Mouse (Mus musculus) embryo, embryonic 11 days (tissue): ENCODE data around the gene Filip1l.
A peak's percentile ranks its signal among the peaks of the same experiment; 100 is the strongest.
"Not testable (repeated sequence)": the region's sequence is repeated elsewhere in the genome, so short reads cannot be mapped to it uniquely, and the experiment has no call there.

Experiments used
- DNase-seq: peaks from one replicate; pipeline ENCODE4 v3.0.0-alpha.2; 2015

Filip1l gene

DNA sequence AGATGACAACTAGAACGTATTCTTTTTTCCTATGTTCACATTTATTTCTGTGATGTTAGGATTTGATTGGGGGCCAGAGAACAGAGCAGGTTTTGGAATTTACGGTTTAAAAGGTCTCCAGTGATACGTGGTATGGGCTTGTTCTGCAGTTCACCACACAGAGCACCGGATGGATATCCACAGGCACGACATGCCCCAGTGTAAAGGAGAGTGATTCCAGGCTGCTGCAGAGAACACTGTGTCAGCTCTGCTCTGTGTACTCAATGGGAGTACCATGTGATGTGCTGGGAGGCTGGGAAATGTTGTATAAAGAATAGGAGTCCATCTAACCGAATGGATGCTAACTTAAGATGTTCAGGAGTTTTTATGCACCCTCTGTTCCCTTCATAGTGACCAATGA, 1.0 kb downstream of the Filip1l start:
- DNase-seq, result no peak

DNA sequence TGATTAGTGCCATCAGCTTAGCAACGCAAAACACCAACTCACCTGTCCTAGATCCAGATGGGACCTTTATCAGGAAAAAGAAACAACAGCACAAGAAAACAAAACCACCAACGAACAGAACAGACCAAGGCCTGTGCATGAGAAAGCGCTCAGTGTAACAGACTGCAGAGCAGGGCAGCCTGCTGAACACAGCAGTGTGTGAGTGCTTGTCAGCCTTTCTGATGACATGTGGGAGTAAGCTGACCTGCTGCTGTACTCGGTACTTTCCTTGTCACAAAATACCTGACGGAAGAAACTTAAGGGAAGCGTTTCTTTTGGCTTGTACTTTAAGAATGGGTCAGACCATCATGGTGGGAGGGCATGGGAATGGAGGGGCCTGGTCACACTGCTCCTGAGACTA, 3.6 kb downstream of the Filip1l start:
- DNase-seq, result no peak

DNA sequence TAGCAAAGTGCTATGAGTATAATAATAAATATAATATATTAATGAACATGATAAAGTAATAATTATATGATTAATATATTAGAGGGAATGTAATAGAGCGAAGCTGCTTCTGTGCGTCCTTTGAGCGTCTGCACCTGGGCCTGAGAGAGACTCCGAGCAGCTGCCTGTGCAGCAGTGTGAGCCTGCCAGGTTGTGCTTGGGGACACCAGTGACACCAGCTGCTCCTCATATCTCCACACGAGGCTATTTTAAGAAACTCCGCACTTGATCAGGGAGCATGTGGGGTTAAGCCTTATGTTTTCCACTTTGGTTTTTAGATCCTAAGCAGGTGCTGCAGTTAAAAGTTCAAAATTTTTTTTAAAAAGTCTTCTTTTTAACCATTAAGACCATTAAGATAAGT, 4.1 kb downstream of the Filip1l start:
- no peak for DNase-seq

DNA sequence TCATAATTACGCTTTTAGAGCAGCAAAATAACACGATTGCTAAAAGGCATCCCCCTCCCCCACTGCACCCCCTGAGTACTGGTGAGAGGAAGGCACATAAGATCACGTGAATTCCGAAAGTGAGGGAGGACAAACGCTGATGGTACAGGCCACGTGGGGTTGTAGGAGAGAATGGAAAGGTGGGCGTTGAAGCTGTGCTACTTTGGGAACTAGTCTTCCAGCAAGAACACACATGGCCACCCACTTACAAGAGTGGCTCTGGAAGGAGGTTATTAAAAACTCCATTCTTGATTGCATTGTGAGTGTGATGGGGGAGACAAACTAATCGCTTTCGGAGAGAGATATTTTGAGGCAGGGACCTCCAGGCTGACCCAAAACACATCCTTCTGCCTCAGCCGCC, 6.4 kb downstream of the Filip1l start:
- DNase-seq, result no peak

DNA sequence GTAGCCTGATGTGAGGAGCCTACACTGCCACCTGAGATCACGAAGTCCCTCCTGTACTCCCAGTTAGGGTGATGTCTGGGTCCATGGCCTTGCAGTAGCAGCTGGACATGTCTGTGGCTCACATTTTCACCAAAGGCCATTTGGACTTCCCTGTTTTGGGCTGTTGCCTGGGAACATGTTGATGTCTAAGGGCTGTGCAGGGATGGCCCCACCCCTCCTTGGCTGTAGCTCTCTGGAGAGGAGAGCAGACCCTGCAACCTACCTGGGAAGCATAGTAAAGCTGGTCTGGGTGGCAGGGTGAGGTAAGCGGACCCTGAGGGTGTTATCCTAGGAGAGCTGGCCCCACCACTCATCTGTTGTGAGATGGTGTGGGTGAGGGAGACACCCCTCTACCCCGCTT, 7.9 kb downstream of the Filip1l start:
- no peak for DNase-seq

DNA sequence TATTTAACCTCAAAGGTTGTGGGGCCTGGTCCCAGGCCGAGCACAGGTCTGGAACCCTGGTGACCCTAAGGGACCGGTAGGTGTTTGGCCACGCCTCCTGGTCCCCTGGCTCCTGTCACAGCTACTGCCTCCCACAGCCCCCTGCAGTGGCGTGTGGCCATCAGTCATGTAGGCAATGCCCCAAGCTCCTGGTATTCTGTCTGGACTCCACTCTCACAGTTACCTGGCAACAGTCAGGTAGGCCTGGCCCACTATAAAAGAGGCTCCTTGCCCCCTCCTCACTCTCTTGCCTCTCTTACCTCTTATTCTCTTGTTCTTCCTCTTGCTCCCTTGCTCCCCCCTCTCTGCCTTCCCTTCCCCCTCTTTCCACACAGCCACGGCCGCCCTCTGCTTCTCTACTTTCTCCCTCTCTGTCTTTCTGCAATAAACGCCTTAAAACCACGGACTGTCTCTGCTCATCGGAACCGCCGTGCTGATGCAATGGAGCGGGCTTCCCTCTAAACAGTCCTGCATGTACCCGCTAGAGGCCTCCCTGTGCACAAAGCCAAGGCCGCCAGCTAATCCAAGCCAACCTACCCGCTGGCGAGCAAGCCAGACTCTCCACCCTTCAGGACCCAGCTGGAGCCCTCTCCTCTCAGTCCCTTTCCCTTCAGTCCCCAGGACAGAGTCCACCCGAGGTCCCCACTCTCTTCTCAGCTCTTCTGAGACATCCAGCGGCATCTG, 9.9 kb downstream of the Filip1l start:
- peak; percentile 64 for DNase-seq

DNA sequence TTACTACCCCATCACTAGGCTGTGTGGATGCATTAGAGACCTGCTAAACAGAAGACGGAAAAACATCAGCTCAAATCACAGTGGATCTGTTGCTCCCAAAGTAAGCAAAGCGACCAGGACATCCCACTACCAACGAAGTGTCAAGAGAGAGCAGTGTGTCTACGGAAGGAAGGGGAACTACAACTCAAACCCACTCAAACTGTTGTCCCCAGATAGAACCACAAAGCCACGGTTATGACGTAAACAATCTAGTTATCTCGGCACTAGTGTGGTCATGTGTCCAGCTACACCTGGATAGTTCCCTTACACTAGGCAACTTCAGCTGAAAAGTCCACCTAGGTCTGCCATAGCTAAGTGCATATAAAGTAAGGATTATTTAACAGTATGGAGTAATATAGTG, 11.6 kb downstream of the Filip1l start:
- no peak for DNase-seq

DNA sequence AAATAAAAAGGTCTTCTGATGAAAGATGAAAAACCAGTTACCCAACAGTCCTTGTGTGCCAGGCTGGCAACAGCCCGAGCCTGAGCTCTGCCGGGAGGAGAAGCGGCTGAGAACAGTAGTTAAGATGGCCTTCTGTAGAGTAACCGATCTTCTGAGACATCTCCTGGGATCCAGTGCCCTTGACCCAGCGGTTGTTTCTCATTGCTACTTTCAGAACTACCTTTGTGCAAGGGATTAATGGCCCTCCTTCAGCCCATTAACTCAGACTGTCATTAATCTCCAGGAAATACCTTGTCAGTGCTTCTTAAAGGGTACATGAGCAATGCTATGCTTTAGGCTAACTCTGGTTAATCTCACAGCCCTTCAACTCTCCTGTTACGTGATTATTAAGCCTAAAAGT, 13.2 kb downstream of the Filip1l start:
- DNase-seq, result peak; percentile 63

DNA sequence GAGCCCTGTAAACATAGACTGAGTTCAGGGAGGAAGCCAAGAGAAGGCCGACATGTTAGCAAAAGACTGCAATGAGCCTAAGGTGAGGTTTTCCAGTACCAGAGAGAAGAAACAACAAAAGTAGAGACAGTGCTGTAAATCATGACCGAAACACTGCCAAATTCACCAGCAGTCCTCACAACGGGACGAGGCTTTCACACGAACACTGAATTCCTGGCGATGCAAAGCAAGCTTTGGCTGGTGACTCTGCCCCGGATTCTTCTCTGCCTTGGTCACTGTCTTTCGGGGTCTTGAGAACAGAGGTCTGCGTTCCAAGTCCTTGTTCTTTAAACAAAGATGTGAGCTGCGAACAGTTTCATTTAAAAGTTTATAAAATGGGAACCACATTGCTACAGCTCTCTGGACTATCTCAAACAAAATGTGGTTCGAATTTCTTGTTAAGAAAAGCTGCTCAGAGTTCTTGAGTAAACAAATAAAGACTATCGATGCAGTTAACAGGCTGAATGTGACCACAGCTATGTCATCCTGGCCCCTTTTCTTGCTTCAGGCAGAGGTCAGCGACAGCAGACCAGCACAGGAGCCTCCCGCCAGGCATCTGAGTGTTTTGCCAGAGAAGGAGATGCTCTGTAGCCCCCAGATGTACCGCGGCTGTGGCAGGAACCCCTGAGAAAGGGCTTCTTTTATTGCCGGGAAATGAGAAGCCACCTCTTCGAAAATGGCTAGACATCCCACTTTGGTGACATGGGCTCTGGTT, 14.2 kb downstream of the Filip1l start:
- peak; percentile 38 for DNase-seq

DNA sequence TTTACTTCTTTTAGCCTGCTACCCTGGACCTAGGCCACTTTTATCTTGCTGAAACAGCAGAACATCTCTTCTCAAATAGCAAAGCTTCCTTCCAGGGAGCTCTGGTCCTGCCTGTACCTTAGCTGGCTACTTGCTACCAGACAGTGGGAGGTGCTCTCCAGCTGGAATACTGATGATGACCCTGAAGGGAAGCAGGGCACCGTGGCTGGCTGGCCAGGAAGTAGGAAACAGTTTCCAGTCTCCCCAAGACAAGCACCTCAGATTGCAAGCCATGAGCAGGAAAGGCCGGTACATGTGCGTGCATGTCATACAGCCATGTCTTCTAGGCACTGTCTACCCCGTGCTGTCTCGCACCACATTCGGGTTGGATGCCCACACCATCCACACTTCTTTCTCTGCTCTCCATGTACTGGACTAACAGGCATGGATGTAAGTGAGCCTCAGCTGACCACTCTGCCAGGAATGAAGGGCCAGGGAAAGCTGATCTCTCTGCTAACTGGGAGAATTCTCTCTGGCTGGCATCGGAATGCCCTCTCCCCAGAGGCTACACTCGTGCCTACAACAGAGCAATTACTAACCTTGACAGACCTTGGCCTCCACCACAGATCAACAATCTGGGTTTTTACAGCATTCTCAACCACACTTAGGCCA, 17.1 kb downstream of the Filip1l start:
- no peak for DNase-seq

DNA sequence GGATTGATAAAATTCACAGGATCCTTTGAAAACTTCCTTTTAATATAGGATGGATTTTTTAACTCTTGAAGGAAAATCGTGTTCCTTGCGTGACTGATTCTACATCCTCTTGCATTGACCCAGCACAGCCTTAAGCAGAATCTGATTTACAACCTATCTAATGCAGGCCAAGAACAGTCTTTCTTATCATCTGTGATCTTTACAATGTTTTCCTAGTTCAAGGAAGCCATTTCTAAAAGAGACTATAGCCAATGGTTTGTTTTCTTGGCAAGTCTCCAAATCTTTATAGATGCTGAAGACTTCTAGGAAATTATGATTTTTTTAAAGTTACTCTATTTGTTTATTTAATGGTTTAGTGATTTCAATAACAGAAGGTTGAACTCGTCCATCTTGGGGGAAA, 19.3 kb downstream of the Filip1l start:
- DNase-seq, result no peak

DNA sequence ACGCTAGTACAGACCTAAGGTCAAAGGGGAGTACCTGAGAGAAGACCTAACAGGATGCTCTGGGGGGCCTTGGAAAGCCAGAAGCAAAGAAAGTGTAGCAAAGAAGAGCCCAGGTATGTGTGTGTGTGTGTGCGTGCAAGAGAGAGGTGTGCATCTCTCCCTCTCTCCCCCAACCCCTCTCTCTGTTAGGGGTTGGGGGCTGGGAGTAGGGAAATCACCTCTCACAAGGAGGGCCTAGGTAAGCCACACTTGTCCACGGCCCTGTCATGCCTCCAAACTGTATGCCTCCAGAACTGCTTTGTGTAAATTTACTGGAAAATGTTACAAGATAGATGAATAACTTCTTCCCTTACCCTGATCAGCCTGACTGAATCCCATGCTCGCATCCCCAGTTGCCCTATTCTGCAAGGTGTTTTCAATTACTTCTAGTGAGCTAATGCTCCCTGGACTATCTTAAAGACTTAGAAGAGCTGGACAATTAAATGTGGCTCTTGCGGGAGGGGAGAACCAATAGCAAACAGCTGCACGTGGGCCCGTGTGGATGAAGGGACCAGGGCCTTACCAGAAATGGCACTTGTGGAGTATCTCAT, 22.4 kb downstream of the Filip1l start:
- no peak for DNase-seq

DNA sequence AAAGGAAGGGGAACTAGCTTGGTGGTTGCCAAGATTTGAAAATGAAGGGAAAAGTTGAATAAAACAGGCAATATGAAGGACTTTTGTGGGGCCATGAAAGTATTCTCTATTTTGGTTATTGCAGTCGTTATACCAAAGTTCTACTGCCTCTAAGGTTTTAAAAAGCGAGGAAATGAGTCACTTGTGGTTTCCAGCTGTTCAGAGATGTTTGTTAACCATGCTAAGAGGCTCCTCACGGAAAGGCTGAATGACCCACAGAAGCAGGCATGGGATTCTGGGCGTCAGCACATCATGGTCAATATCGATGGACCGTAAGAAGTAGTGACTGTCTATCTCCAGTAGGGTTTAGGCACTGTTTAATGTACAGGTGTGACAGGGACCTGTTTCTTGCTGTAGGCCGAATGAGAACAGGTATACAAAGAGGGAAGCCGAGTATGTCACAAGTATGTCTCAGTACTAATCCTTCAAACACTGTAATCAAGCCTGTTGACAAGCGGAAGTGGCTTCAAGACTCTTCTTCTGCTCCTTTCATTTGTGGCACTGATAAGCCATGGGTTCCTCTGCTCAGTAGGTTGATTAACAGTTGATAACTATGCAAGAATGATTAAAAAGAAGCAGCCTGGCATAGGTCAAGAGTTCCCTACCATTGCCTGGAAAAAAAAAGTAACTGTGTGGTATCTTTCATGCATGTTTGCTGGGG, 25.9 kb downstream of the Filip1l start:
- no peak for DNase-seq

DNA sequence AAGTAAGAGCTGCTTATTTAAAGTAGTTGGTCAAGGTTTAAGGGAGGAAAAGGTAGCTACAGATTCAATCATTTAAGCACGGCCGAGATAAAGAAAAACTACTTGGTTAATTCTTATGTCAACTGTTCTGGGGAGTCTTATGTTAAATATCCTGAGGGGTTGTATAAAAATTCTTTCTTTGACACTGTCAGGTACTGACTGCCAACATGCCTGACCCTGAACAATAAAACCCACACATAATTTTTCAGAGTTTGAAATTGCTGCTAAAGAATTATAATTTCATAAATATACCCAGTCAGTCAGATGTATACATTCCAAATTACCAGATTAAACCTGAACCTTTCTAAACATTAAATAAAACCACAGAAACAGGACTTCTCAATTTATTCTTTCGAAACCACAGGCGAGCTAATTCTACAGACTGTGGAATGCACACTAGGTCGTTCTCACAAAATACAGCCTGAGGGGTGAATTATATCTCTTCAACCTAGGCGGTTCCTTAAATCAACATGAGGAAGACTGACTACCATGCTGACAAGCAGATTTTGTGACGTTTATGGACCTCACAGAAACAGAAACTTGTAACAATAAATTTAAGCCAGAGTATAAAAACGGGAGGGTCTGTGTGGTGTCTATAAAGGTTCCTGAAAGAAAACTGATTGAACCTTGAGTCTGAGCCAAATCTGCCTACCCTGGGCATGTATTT, 30.5 kb downstream of the Filip1l start:
- DNase-seq, result no peak

DNA sequence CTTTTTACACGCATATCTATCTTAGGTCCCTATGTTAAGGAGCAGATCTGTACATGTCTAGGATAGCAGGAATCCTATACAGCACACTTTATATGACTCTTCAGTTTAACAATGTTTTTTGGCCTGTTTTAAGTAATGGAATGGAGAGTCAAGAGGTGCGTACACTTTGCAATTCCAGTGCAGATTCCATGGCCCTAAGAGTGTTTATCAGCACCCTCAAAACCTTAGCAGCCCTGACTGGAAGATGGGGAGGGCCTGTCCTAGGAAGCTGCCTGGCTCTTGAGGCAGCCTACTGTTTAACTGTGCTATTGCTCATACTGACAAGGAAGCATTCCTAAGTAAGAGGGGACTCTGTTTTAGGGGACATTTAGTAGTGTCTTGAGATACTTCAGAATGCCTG, 31.4 kb downstream of the Filip1l start:
- no peak for DNase-seq

DNA sequence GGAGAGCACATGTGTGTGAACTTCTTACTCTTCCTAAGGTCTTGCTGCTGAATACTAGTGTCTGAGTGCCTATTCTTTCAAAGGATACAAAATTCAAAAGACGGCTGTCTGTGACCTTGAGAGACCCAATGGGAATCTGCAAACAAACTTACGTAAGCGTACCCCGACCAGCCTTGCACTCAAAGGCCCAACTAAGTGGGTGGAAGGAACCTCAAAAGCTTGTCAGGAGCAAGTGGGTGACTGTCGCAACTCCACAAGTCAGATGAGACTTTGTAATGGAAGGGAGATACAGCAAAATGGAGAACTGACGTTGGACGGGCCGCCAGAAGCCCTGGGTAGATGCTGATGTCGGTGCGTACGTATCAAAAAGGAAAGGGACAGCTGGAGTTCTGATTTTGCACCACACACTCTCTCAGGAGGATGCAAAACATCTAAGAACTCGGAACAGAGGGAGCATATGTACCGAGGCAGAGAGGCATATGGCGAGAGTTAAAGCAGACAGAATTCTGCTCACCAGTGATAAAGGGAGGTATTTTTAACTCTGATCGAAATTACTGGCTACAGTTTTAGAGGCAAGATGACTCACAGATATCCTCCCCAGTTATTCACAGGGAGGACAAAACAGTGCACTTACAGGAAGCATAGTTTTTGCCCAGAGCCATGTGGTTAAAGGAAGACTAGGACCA, 36.8 kb downstream of the Filip1l start:
- DNase-seq, result no peak

DNA sequence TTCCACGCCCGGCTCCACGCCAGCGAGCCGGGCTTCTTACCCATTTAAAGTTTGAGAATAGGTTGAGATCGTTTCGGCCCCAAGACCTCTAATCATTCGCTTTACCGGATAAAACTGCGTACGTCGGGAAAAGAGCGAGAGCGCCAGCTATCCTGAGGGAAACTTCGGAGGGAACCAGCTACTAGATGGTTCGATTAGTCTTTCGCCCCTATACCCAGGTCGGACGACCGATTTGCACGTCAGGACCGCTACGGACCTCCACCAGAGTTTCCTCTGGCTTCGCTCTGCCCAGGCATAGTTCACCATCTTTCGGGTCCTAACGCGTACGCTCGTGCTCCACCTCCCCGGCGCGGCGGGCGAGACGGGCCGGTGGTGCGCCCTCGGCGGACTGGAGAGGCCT, 38.3 kb downstream of the Filip1l start:
- not testable (repeated sequence) for DNase-seq

DNA sequence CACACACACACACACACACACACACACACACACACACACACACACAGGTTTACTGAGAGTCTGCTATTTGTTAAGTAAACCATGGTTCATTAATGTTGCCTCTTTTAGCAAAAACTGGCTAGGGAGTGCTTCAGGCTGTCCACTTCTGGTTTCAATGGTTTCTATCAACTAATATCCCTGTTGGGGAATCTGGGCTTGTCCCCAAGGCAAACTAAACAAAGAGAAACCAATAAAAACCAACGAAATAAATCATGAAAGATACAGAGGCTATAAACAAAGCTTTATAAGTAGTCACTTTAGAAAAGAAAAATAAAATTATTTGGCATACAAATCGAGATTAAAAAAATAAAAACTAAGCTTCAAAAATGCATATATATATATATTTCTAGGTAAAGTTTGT, 39.6 kb downstream of the Filip1l start:
- no peak for DNase-seq

DNA sequence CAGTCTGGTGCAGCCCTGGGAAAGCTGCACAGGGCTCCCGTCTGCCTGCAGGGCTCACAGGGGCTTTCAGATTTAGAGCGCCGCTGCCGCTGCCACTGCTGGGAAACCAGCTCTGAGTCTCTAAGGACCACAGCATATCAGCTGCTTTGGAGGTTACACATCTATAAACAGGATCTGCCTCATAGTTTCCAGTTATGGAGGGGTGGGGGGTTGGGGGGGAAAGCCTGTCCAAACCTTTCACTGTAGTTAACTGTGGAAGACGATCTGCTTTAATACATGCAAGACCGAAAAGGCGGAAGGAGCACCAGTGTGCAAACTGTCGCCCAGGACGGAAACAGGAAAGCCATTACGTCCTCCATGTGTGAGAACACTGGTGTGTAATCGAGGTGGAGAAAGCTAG, 40.3 kb downstream of the Filip1l start:
- DNase-seq, result no peak

DNA sequence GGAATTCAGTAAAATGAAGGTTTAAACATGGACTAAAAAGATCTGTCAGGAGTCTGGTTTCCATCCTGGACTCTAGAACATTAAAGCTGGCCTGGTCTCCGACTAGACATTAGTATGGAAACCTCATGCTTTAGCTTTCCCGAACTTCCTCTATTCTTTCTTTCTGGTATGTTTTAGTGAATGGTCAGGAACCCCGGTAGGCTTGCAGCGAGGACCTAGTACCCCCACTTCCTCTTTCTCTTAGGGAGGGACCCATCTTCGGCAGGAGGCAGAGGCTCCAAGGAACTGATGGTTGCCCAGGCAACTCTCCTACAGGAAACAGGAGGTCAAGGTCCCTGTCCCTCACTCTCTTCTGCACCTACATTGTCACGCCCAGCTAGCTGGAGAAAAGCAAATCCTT, 43.4 kb downstream of the Filip1l start:
- DNase-seq, result no peak

DNA sequence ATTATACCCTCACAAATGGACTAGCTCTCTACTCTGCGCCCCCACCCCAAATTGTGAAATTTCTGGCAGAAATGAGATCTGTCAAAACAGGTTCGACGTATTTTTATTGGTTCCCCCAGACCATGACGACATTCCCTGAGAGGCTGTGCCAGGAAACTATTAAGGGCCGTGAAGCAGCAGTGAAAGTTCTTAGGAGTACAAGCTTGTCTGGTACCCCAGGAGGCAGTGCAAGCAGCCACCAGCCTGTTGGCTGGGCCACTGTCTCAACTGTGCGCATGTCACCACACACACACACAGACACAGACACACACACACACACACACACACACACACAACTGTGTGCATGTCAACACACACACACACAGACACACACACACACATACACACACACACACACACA, 45.0 kb downstream of the Filip1l start:
- DNase-seq, result no peak
